Mouse (Mus musculus) kidney, embryonic 14.5 days (tissue): Measurements from ENCODE around the gene Clec4e. TPM values are rescaled to one million over a fixed set of nuclear protein-coding genes. Genes with fewer than 3 reads are reported as not detected.
"Not testable (repeated sequence)": the region's sequence is repeated elsewhere in the genome, so short reads cannot be mapped to it uniquely, and the experiment has no call there.

Source experiments
- ATAC-seq: fragments of 200-750 bp; cut with Nextera tagmentation; 2 replicates; pipeline ENCODE4 v1.8.0; 2017; ENCODE audit warnings: moderate number of reproducible peaks, mild to moderate bottlenecking, moderate TSS enrichment, moderate library complexity; ENCODE audit not compliant: low FRiP score, low TSS enrichment
- H3K27ac ChIP-seq: fragments of 300-500 bp; sonication (generic); 2 replicates; pipeline ENCODE4 v1.5.1; 2014; ENCODE audit warnings: low read depth, mild to moderate bottlenecking, low read length, moderate library complexity, mixed read lengths
- H3K27me3 ChIP-seq: fragments of 300-500 bp; sonication (generic); 2 replicates; pipeline ENCODE4 v1.6.1; 2014; ENCODE audit warnings: mild to moderate bottlenecking, low read length; ENCODE audit not compliant: control insufficient read depth, insufficient read depth
- H3K36me3 ChIP-seq: fragments of 300-500 bp; sonication (generic); 2 replicates; pipeline ENCODE4 v1.6.1; 2014; ENCODE audit warnings: low read length, mixed read lengths; ENCODE audit not compliant: control insufficient read depth, insufficient read depth
- H3K4me1 ChIP-seq: fragments of 300-500 bp; sonication (generic); 2 replicates; pipeline ENCODE4 v1.6.1; 2014; ENCODE audit warnings: low read length, mixed read lengths; ENCODE audit not compliant: control insufficient read depth, insufficient read depth
- H3K4me2 ChIP-seq: fragments of 300-500 bp; sonication (generic); replicated peaks from 2 replicates; pipeline ENCODE4 v1.6.1; 2014; ENCODE audit warnings: low read depth, mild to moderate bottlenecking, low read length
- H3K4me3 ChIP-seq: fragments of 300-500 bp; sonication (generic); 2 replicates; pipeline ENCODE4 v1.5.1; 2014; ENCODE audit warnings: mild to moderate bottlenecking, low read length
- H3K9ac ChIP-seq: fragments of 300-500 bp; sonication (generic); 2 replicates; pipeline ENCODE4 v1.6.1; 2014; ENCODE audit warnings: low read depth, mild to moderate bottlenecking, low read length, moderate library complexity
- H3K9me3 ChIP-seq: fragments of 300-500 bp; sonication (generic); 2 replicates; pipeline ENCODE4 v1.6.1; 2016; ENCODE audit warnings: low read length; ENCODE audit not compliant: control insufficient read depth
- WGBS: fragments of 180-500 bp; shearing (Covaris S2); extraction: QIAGEN DNeasy Blood & Tissue Kit; methylation state at CpG from one replicate; pipeline ENCODE4 v1.1.7; 2014; 5-methylcytosine and 5-hydroxymethylcytosine counted together
- polyA plus RNA-seq: library from polyadenylated mRNA; unstranded; fragments of >200 nt; fragmentation: Nextera tagmentation; extraction: Ambion mirVana; gene quantifications from 2 replicates; pipeline ENCODE4 v1.2.1, GENCODE M21; 2014

The Clec4e gene
- polyA plus RNA-seq, 1 experiment from 2014 or later = not detected

DNA sequence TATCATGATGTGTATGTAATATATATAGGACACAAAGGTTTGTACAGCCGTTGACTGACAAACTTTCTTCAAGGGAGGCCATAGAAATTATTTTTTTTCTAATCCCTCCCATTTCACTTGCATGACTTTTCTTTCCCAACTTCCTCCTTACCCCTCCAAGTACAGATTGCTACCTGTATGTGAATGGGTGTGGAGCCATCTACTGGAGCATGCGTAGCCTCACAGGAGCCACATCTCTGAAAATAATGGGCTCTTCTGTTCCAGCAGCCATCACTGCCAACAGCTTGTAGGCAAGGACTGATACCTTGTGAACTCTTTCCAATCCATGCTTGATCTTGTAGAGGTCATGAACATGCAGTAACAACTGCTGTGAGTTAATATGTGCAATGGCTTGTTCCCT is 40.8 kb downstream of the Clec4e start:
- H3K36me3 ChIP-seq, ATAC-seq, H3K4me2 ChIP-seq, H3K27me3 ChIP-seq, H3K9me3 ChIP-seq, H3K4me3 ChIP-seq, H3K27ac ChIP-seq, H3K9ac ChIP-seq, H3K4me1 ChIP-seq: not testable (repeated sequence)
- WGBS = 83% methylated on average over 2 of the region's 2 CpGs

DNA sequence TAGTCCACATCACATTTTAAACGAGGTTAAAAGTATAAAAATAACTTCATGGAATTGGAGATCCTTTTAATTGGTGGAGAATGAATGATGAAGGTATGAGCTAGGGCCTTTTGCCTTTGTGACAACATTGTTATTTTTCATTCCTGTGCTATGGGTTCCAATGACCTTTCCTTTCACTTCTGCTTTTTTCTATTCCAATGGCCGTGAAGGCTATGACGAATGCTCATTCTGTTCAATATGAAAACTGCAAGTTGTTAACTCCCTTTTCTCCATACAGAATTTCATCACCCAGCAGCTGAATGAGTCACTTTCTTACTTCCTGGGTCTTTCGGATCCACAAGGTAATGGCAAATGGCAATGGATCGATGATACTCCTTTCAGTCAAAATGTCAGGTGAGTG is 45.5 kb downstream of the Clec4e start:
- ATAC-seq = no peak
- no peak overlapping the region for H3K4me3 ChIP-seq

DNA sequence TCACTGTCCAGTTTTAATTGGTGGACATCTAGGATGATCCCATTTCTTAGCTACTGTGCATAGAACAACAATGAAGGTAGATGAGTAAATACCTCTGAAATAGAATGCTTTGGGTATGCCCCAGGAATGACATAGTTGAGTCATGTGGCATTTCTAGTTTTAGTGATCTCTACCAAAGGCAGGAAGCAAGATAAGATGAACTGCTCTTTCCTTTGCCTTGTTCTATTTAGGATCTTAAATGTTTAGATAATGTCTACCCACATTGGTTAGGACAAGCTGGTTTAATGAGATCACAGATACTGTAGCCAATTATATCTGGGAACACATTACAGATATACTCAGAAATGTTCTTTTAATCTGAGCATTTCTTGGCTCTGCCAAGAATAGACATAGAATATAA is 52.1 kb downstream of the Clec4e start:
- H3K27ac ChIP-seq = no peak overlapping the region
- ATAC-seq = no peak

More for the DNA sequence above, 45.5 kb downstream of the Clec4e start:
- H3K9ac ChIP-seq = no peak overlapping the region
- H3K27ac ChIP-seq = no peak overlapping the region
- H3K36me3 ChIP-seq = no peaks in the 10 kb centered on the region
- 92% methylated on average over 5 of the region's 5 CpGs for WGBS
- no peaks in the 10 kb centered on the region for H3K4me1 ChIP-seq
- no peak overlapping the region for H3K4me2 ChIP-seq
- H3K27me3 ChIP-seq = no peaks in the 10 kb centered on the region
- H3K9me3 ChIP-seq = no peaks in the 10 kb centered on the region

More for the DNA sequence above, 52.1 kb downstream of the Clec4e start:
- no peak overlapping the region for H3K4me2 ChIP-seq
- no peak overlapping the region for H3K4me3 ChIP-seq
- H3K9me3 ChIP-seq = no peaks in the 10 kb centered on the region
- no peak overlapping the region for H3K9ac ChIP-seq
- H3K4me1 ChIP-seq = no peaks in the 10 kb centered on the region
- no peaks in the 10 kb centered on the region for H3K27me3 ChIP-seq
- H3K36me3 ChIP-seq = no peaks in the 10 kb centered on the region

Other genes starting within 250 kb of the Clec4e start
- gene Clec4b1, start 239.9 kb downstream of the Clec4e start, polyA plus RNA-seq = 0.34 TPM in 1 of 2 replicates, not detected in the other
- 1.9 and 3.2 TPM in 2 replicates for gene Clec4a2, start 183.4 kb downstream of the Clec4e start, polyA plus RNA-seq
- gene Clec4b2, start 117.0 kb downstream of the Clec4e start, polyA plus RNA-seq = not detected in 2 replicates
- gene Clec4n, start 60.0 kb downstream of the Clec4e start, polyA plus RNA-seq = 2.0 and 2.2 TPM in 2 replicates
- gene Clec4d, start 27.8 kb downstream of the Clec4e start, polyA plus RNA-seq = 0.23 TPM in 1 of 2 replicates, not detected in the other
- gene Vmn2r19, start 18.5 kb upstream of the Clec4e start, polyA plus RNA-seq = not detected in 2 replicates
- gene Vmn2r20, start 128.2 kb upstream of the Clec4e start, polyA plus RNA-seq = not detected in 2 replicates
- gene Vmn2r21, start 243.5 kb upstream of the Clec4e start, polyA plus RNA-seq = not detected in 2 replicates